Mouse (Mus musculus) central nervous system, embryonic 14 days (tissue): Measurements from ENCODE around the gene Rtp3. TPM values are rescaled to one million over a fixed set of nuclear protein-coding genes. Genes with fewer than 3 reads are reported as not detected.

ENCODE experiments used
- polyA plus RNA-seq: library from polyadenylated mRNA; depleted of rRNA; stranded (reverse); fragments of >200 nt; gene quantifications from 2 replicates; pipeline ENCODE4 v1.2.3, GENCODE M21; 2012; rRNA removed

The Rtp3 gene
- polyA plus RNA-seq, result 0.17 TPM in 1 of 2 replicates, not detected in the other

DNA sequence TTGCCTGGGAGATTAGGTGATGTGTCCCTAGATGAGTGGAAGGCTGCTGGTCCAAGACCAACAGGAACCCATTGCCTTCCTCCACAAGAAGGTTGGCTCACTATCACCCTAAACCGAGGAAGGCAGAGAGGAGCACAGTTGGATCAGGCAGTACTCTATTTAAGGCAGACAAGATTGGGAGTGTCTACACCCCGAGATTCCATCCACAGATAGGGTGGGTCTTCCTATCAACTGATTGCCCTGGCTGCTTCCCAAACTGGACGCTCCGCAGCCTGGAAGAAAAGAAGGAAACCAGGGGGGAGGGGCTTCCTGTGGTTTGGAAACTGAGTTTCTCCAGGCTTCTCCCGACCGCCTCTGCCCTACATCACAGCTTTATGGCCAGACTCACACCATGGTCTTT lies at the start of gene Rtp3:
Gene Rtp3 (minus strand): TSS at position 380 of the 400 bp plus-strand sequence.

DNA sequence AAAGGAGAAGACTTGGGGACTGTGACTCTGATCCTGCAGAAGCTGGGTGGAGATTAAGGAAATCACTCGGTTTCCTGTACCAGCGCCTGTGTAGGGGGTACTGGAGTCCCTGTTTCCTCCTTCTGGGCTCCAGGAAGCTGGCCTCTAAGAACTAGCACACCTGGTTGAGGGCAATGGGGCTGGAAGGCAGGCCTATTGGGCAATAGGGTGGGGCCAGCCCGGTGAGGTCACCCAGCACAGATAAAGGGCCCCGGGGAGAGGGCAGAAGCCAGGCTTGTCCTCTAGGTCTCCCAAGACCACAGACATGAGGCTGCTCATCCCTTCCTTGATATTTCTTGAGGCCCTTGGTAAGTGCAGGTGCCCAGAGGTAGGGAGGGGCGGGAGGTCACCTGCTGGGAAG lies 28.6 kb upstream of the Rtp3 start, which contains the start of gene Ltf:
Gene Ltf (plus strand): TSS at position 250 of the 400 bp plus-strand sequence.

DNA sequence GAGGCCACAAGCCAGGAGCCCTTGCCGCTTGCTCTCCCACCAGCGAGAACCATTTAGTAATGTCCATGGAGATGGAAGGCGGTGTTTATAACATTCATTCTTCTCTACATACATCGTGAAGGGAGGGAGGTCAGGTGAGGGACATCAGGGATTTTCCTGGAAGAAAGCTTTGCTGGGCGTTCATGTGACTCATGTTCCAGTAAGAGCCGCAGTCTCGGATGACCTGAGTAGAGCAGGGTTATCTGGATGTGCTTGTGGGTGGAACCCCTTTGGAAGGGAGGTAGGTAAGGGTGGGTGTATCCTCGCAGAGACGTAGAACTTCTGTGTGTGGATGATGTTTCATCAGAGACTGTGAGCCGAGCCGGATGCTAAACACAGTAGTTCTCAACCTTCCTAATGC lies 39.0 kb downstream of the Rtp3 start, which contains the start of gene Lrrc2:
Gene Lrrc2 (plus strand): TSS at position 149 of the 400 bp plus-strand sequence.

DNA sequence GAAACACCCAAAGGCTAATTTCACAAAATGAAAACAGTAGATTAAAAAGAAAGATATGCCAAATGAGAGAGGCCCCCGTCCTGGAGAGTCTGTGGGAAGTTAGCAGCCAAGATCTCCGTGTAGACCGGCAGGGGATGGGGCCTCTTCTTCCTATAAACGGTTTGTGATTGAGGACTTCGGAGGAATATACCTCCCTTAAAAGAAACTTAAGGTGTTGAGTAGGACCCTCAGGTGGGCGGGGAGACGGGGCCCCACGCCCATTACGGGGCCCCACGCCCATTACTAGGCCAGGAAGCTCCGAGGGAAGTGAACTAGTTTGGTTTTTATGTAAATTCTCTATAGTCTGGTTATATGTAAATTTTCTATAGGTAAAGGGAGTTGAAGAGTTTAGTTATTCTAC lies 44.5 kb downstream of the Rtp3 start, which contains the start of gene Tdgf1:
Gene Tdgf1 (minus strand): TSS at position 233 of the 400 bp plus-strand sequence.

Other genes starting within 250 kb of the Rtp3 start
- 0.39 and 5.7 TPM in 2 replicates for gene Myl3, start 248.7 kb downstream of the Rtp3 start, polyA plus RNA-seq
- gene Pth1r, start 243.4 kb downstream of the Rtp3 start, polyA plus RNA-seq, result 17.1 and 36.9 TPM in 2 replicates
- not detected in 2 replicates for gene Prss42, start 192.4 kb downstream of the Rtp3 start, polyA plus RNA-seq
- not detected in 2 replicates for gene Prss44, start 176.6 kb downstream of the Rtp3 start, polyA plus RNA-seq
- gene Prss43, start 163.9 kb downstream of the Rtp3 start, polyA plus RNA-seq, result not detected in 2 replicates
- 0.09 and 0.11 TPM in 2 replicates for gene Prss45, start 156.0 kb downstream of the Rtp3 start, polyA plus RNA-seq
- 0.04 TPM in 1 of 2 replicates, not detected in the other for gene Prss46, start 146.1 kb downstream of the Rtp3 start, polyA plus RNA-seq
- 0.06 and 0.12 TPM in 2 replicates for gene Prss50, start 132.6 kb downstream of the Rtp3 start, polyA plus RNA-seq
- 2.9 and 3.0 TPM in 2 replicates for gene Als2cl, start 110.7 kb downstream of the Rtp3 start, polyA plus RNA-seq
- 0.77 and 1.0 TPM in 2 replicates for gene Tmie, start 110.5 kb downstream of the Rtp3 start, polyA plus RNA-seq
- not detected in 2 replicates for gene Fam240a, start 73.7 kb downstream of the Rtp3 start, polyA plus RNA-seq
- gene Tdgf1, start 44.4 kb downstream of the Rtp3 start, polyA plus RNA-seq, result 0.12 and 0.35 TPM in 2 replicates
- 0.15 and 0.23 TPM in 2 replicates for gene Lrrc2, start 39.0 kb downstream of the Rtp3 start, polyA plus RNA-seq
- 0.29 and 0.38 TPM in 2 replicates for gene Ltf, start 28.7 kb upstream of the Rtp3 start, polyA plus RNA-seq
- 0.99 and 1.00 TPM in 2 replicates for gene Ccrl2, start 66.9 kb upstream of the Rtp3 start, polyA plus RNA-seq
- 47.7 and 50.7 TPM in 2 replicates for gene Lrrfip2, start 127.0 kb upstream of the Rtp3 start, polyA plus RNA-seq